Mouse (Mus musculus): ENCODE results near the gene Psma5.

DNA sequence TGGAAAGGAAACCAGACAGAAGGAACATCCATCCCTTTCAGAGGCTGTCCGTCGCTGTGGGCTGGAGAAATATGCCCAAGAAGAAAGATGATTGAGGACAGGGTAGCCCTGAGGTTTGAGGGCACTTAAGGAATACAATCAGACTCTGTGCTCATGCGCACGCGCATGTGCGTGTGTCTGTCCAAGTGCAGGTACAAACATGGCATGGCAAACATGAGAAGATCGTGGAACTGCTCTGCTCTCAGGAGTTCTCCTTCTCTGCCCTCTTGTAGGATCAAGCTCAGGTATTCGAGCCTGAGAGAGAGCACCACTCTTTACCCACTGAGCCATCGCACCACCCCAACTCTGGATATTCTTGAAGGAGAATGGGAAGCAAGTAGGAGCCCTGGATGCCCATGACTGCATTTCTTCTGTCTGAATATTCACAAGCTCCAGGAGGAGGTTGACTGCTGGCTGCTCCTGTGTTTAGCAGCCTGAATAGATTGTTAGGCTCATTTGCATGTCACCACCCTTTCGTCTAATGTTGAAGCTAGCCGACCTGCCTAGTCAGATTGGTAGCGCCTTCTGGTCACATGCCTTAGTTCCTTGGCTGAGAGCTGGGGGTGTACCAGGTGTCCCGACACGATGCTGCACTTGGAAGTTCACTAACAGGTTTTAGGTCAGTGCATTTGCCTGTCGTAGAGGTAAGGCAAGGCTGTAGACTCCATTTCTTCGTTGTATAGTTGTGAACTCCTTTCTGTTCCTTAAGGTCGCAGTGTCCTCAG, 34.5 kb downstream of the Psma5 start:
- TF ChIP-seq CEBPB (IDR thresholded peaks at IDR 0.05; ENCODE audit: insufficient read depth, poor library complexity, severe bottlenecking) = no peak
- no peak for TF ChIP-seq MAX (IDR thresholded peaks at IDR 0.05; ENCODE audit: low read depth)
- no peak for TF ChIP-seq E2F4 (IDR thresholded peaks at IDR 0.05; ENCODE audit: insufficient read depth)
- TF ChIP-seq POLR2A (IDR thresholded peaks at IDR 0.05; ENCODE audit: insufficient read length, low read depth) = no peak
- no peak for TF ChIP-seq POLR2AphosphoS2 (IDR thresholded peaks at IDR 0.05; ENCODE audit: insufficient read length, low read depth)
- no peak for TF ChIP-seq USF1 (IDR thresholded peaks at IDR 0.05; ENCODE audit: low read depth)
- no peak for TF ChIP-seq SRF (IDR thresholded peaks at IDR 0.05; ENCODE audit: control insufficient read depth, insufficient read length, low read depth)
- no peak for TF ChIP-seq MYOD1 (IDR thresholded peaks at IDR 0.05; ENCODE audit: control insufficient read depth in 1 of 3, insufficient read length in 2 of 3, low read depth in 2 of 3)

Measured in myocyte (in vitro differentiated cells).